7 mouse cellular contexts compared by ENCODE assay signal in the genomic region with DNA sequence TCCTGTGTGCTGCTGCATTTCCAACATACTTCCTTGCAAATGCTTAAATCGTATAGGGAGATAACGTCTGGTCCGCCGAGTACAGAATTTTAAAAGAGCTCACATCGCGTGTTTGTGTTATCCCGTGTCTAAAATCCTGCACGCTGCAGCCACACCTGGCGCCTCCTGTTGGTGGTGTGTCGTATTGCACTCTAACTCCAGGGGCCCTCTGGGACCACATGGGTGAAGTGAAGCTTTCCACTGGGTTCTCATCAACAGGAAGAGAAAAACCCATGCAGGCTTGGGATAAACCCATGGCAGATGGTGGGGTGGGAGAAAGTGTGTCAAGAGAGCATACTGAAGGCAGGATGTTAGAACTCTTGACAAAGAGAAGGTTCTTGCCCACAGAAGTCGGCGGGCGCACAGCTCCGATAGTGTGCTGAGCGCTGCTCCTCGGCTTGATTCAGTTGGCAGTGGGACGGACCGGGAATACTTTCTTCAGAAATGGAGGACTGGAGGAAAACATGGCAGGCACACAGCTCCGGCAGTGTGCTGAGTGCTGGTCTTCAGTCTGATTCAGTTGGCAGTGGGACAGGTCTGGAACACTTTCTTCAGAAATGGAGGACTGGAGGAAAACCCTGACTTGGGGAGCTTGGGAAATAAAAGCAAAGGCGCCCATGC.
A peak's percentile ranks its signal among the peaks of the same experiment; 100 is the strongest.
DNase-seq lines count a peak whose midpoint lies in the region; ATAC-seq lines count a peak whose summit lies in the region.

No protein-coding gene starts in this region.

- ATAC-seq in hindbrain, embryonic 11.5 days (ENCODE audit: low FRiP score) = no peak
- no peak for ATAC-seq in neural tube, embryonic 14.5 days (ENCODE audit: low read depth)
- ATAC-seq in activated CD4-positive, CD25-positive, alpha-beta regulatory T cell, adult 4 months = no peak

- no peak overlapping the region for H3K9ac ChIP-seq in hindbrain, embryonic 11.5 days (ENCODE audit: low read depth, low read length)
- no peak overlapping the region for H3K9ac ChIP-seq in neural tube, embryonic 14.5 days (replicated peaks; ENCODE audit: low read depth, low read length)

- no peak overlapping the region for H3K27ac ChIP-seq in hindbrain, embryonic 11.5 days (ENCODE audit: low read depth, low read length)
- H3K27ac ChIP-seq in neural tube, embryonic 14.5 days (ENCODE audit: low read depth, low read length) = 0 out of 2 replicates have a peak overlapping the region, but pooled peaks have one; percentile 22

- H3K36me3 ChIP-seq in hindbrain, embryonic 11.5 days (ENCODE audit: control insufficient read depth, insufficient read depth, low read length) = no peaks in the 10 kb centered on the region
- H3K36me3 ChIP-seq in neural tube, embryonic 14.5 days (ENCODE audit: control insufficient read depth, insufficient read depth, low read length) = no peaks in the 10 kb centered on the region

- H3K4me2 ChIP-seq in hindbrain, embryonic 11.5 days (replicated peaks; ENCODE audit: low read depth, low read length) = no peak overlapping the region
- no peak overlapping the region for H3K4me2 ChIP-seq in neural tube, embryonic 14.5 days (ENCODE audit: low read depth, low read length)

- no peaks in the 10 kb centered on the region for H3K27me3 ChIP-seq in hindbrain, embryonic 11.5 days (ENCODE audit: control insufficient read depth, insufficient read depth, low read length)
- H3K27me3 ChIP-seq in neural tube, embryonic 14.5 days (ENCODE audit: control insufficient read depth, insufficient read depth, low read length) = no peaks in the 10 kb centered on the region

- no peaks in the 10 kb centered on the region for H3K4me1 ChIP-seq in hindbrain, embryonic 11.5 days (replicated peaks; ENCODE audit: control insufficient read depth, insufficient read depth, low read length)
- H3K4me1 ChIP-seq in neural tube, embryonic 14.5 days (ENCODE audit: control insufficient read depth, insufficient read depth, low read length) = peaks cover 4% of the 10 kb centered on the region; the same call in 1 of the 2 replicates

- intact Hi-C loops in heart, postnatal 25 days (cut with DNase I) = no loop called here

- WGBS in hindbrain, embryonic 11.5 days = 78% methylated on average over 20 of the region's 20 CpGs
- 71% methylated on average over 20 of the region's 20 CpGs for WGBS in neural tube, embryonic 14.5 days

- H3K4me3 ChIP-seq in hindbrain, embryonic 11.5 days (ENCODE audit: low read depth, low read length) = no peak overlapping the region
- no peak overlapping the region for H3K4me3 ChIP-seq in neural tube, embryonic 14.5 days (ENCODE audit: low read depth, low read length)

- no peaks in the 10 kb centered on the region for H3K9me3 ChIP-seq in hindbrain, embryonic 11.5 days (ENCODE audit: control insufficient read depth, low read length)
- H3K9me3 ChIP-seq in neural tube, embryonic 14.5 days (ENCODE audit: control insufficient read depth, low read length) = no peaks in the 10 kb centered on the region

- DNase-seq in right cerebral cortex, postnatal 25 days = peak; percentile 27
- no peak for DNase-seq in right cerebral cortex, adult 18-20 months
- peak; percentile 63 for DNase-seq in cerebellum, adult 9-11 months
- peak; percentile 34 for DNase-seq in hindbrain, embryonic 11.5 days (ENCODE audit: low spot score)
- no peak for DNase-seq in heart, postnatal 25 days (ENCODE audit: low spot score)

Comparison
In these comparisons a context has a peak if more than half of its experiments do, and no peak if none do; other contexts are left out.
1. DNase-seq: peak in right cerebral cortex, postnatal 25 days (single experiment), cerebellum, adult 9-11 months (single experiment) and hindbrain, embryonic 11.5 days (single experiment); none in right cerebral cortex, adult 18-20 months (single experiment) and heart, postnatal 25 days (single experiment).